Mouse (Mus musculus): ENCODE measurements at regions not wholly inside any gene's neighbourhood (a gene's known extent, or its start where the extent isn't known, plus 50 kb on each side); places are given as distances from the start of the nearest gene placed in this dataset.

DNA sequence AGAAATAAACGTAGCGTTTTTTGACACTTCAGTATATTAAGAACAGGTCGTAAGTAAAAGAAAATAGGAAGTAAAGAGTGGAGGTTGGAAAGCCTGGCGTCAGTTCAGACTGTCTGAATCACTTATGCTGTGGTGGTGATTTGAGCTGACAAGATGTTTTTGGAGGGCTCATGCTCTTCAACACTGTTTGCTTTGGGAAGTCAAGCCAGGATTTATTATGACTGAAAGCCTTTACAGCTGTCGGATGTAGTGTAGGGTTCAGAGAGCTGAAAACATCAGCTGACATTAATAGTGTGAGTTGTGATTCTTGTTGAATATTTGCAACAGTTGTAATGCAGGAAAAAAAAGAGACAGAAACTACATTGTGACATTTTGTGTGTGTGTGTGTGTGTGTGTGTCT is 1062.9 kb upstream of the 4930412O13Rik start:
- Histone ChIP-seq H3K4me3 (replicated peaks) (no peak overlapping the region), H3K27me3 (ENCODE audit: control insufficient read depth) (no peaks in the 10 kb centered on the region), H3K4me1 (ENCODE audit: control insufficient read depth) (no peaks in the 10 kb centered on the region), H3K36me3 (ENCODE audit: control insufficient read depth) (no peaks in the 10 kb centered on the region), H3K9me3 (ENCODE audit: control insufficient read depth, low read length) (no peaks in the 10 kb centered on the region)
- TF ChIP-seq GATA1 (IDR thresholded peaks at IDR 0.05; ENCODE audit: low read length) (no peak), TAL1 (IDR thresholded peaks at IDR 0.05; ENCODE audit: low read length) (no peak)

DNA sequence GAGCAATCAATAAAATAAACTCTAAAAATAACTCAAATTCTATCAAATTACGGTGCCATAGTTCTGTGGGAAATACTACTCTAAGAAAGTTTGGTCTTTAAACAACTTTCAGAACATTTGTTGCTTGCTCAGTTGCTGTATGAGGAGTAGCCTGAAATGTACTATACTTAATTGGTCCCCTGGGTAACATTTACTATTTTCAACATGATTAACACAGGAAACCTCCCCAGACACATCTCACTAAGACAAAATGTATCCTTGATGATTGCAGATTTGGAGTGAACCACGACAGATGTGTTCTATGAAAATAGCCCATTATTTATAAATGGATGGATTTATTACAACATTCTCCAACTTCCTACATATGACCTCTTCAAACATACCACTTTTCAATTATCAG is 1055.6 kb upstream of the 4930412O13Rik start:
- Histone ChIP-seq H3K27me3 (ENCODE audit: control insufficient read depth) (no peaks in the 10 kb centered on the region), H3K9me3 (ENCODE audit: control insufficient read depth, low read length) (no peaks in the 10 kb centered on the region), H3K4me1 (ENCODE audit: control insufficient read depth) (no peaks in the 10 kb centered on the region), H3K4me3 (replicated peaks) (no peak overlapping the region), H3K36me3 (ENCODE audit: control insufficient read depth) (no peaks in the 10 kb centered on the region)
- no peak for TF ChIP-seq GATA1 (IDR thresholded peaks at IDR 0.05; ENCODE audit: low read length)
- TF ChIP-seq TAL1 (IDR thresholded peaks at IDR 0.05; ENCODE audit: low read length): no peak
